Mouse (Mus musculus): ENCODE results near the gene Zbtb45. TPM values are rescaled to one million over a fixed set of nuclear protein-coding genes. Genes with fewer than 3 reads are reported as not detected.

Gene Zbtb45
- polyA plus RNA-seq, 1 experiment from 2014 or later, result 37.6 TPM

GRCm38 (mm10) chr7:13013671-13014070 is 3.8 kb upstream of the Zbtb45 start:
- 68% methylated on average over 4 of the region's 4 CpGs for WGBS
- Histone ChIP-seq H3K27ac (replicated peaks) (no peak overlapping the region), H3K9me3 (replicated peaks) (no peaks in the 10 kb centered on the region), H3K4me1 (peaks cover 11% of the 10 kb centered on the region), H3K9ac (replicated peaks) (no peak overlapping the region), H3K4me2 (no peak overlapping the region), H3K4me3 (replicated peaks) (no peak overlapping the region), H3K36me3 (no peaks in the 10 kb centered on the region), H3K27me3 (replicated peaks) (no peaks in the 10 kb centered on the region)
- ATAC-seq (ENCODE audit: low FRiP score), result no peak

- Histone ChIP-seq H3K27me3 (replicated peaks) (no peaks in the 10 kb centered on the region), H3K36me3 (peaks cover 23% of the 10 kb centered on the region), H3K4me1 (peaks cover 35% of the 10 kb centered on the region), H3K27ac (replicated peaks) (peak overlapping the region; percentile 94), H3K9ac (replicated peaks) (peak overlapping the region; percentile 84), H3K4me2 (peak overlapping the region; percentile 77), H3K4me3 (replicated peaks) (peak overlapping the region; percentile 66), H3K9me3 (replicated peaks) (no peaks in the 10 kb centered on the region)
- ATAC-seq (ENCODE audit: low FRiP score), result peak; percentile 92
- WGBS, result under 1% methylated on average over 42 of the region's 42 CpGs
Measured at GRCm38 (mm10) chr7:13009143-13010004, 460 bp downstream of the Zbtb45 start.

GRCm38 (mm10) chr7:13007341-13008092 is 2.3 kb downstream of the Zbtb45 start:
- peak overlapping the region; percentile 66 for H3K4me3 ChIP-seq (replicated peaks)
- H3K4me1 ChIP-seq, result peaks cover 35% of the 10 kb centered on the region
- H3K36me3 ChIP-seq, result peaks cover 28% of the 10 kb centered on the region
- no peak for ATAC-seq (ENCODE audit: low FRiP score)
- 36% methylated on average over 56 of the region's 57 CpGs for WGBS
- H3K9ac ChIP-seq (replicated peaks), result peak overlapping the region; percentile 84
- peak overlapping the region; percentile 77 for H3K4me2 ChIP-seq
- no peaks in the 10 kb centered on the region for H3K27me3 ChIP-seq (replicated peaks)
- no peak overlapping the region for H3K27ac ChIP-seq (replicated peaks)
- H3K9me3 ChIP-seq (replicated peaks), result no peaks in the 10 kb centered on the region

GRCm38 (mm10) chr7:13006531-13006930 is 3.3 kb downstream of the Zbtb45 start:
- no peaks in the 10 kb centered on the region for H3K9me3 ChIP-seq (replicated peaks)
- no peak overlapping the region for H3K27ac ChIP-seq (replicated peaks)
- no peaks in the 10 kb centered on the region for H3K27me3 ChIP-seq (replicated peaks)
- H3K4me3 ChIP-seq (replicated peaks), result no peak overlapping the region
- H3K4me2 ChIP-seq, result 0 out of 2 replicates have a peak overlapping the region, but pooled peaks have one; percentile 77
- peaks cover 28% of the 10 kb centered on the region for H3K36me3 ChIP-seq
- peaks cover 35% of the 10 kb centered on the region for H3K4me1 ChIP-seq
- 83% methylated on average over 10 of the region's 10 CpGs for WGBS
- H3K9ac ChIP-seq (replicated peaks), result no peak overlapping the region
- ATAC-seq (ENCODE audit: low FRiP score), result no peak

- no peak overlapping the region for H3K27ac ChIP-seq (replicated peaks)
- no peak overlapping the region for H3K4me3 ChIP-seq (replicated peaks)
- no peak overlapping the region for H3K9ac ChIP-seq (replicated peaks)
- no peak for ATAC-seq (ENCODE audit: low FRiP score)
- H3K27me3 ChIP-seq (replicated peaks), result no peaks in the 10 kb centered on the region
- no peaks in the 10 kb centered on the region for H3K9me3 ChIP-seq (replicated peaks)
- H3K4me2 ChIP-seq, result no peak overlapping the region
- peaks cover 28% of the 10 kb centered on the region for H3K36me3 ChIP-seq
- 91% methylated on average over 17 of the region's 17 CpGs for WGBS
- peaks cover 35% of the 10 kb centered on the region for H3K4me1 ChIP-seq
Measured at GRCm38 (mm10) chr7:13006011-13006410, 3.8 kb downstream of the Zbtb45 start.

GRCm38 (mm10) chr7:13003380-13003779 is 6.5 kb downstream of the Zbtb45 start:
- ATAC-seq (ENCODE audit: low FRiP score), result no peak

GRCm38 (mm10) chr7:13001584-13001983 is 8.2 kb downstream of the Zbtb45 start:
- Histone ChIP-seq H3K9me3 (replicated peaks) (no peaks in the 10 kb centered on the region), H3K4me1 (peaks cover 4% of the 10 kb centered on the region; the same call in 1 of the 2 replicates), H3K27ac (replicated peaks) (no peak overlapping the region), H3K27me3 (replicated peaks) (no peaks in the 10 kb centered on the region), H3K4me2 (no peak overlapping the region), H3K4me3 (replicated peaks) (no peak overlapping the region), H3K36me3 (peaks cover 23% of the 10 kb centered on the region), H3K9ac (replicated peaks) (no peak overlapping the region)
- 83% methylated on average over 1 of the region's 1 CpGs for WGBS
- no peak for ATAC-seq (ENCODE audit: low FRiP score)

More at GRCm38 (mm10) chr7:13003380-13003779, 6.5 kb downstream of the Zbtb45 start:
- no peak overlapping the region for H3K4me2 ChIP-seq
- peaks cover 28% of the 10 kb centered on the region for H3K36me3 ChIP-seq
- H3K9me3 ChIP-seq (replicated peaks), result no peaks in the 10 kb centered on the region
- WGBS, result 75% methylated on average over 5 of the region's 5 CpGs
- no peak overlapping the region for H3K9ac ChIP-seq (replicated peaks)
- peaks cover 21% of the 10 kb centered on the region for H3K4me1 ChIP-seq
- H3K27me3 ChIP-seq (replicated peaks), result no peaks in the 10 kb centered on the region
- H3K27ac ChIP-seq (replicated peaks), result no peak overlapping the region
- no peak overlapping the region for H3K4me3 ChIP-seq (replicated peaks)

GRCm38 (mm10) chr7:12998851-12999250 is 11.0 kb downstream of the Zbtb45 start, which contains the start of gene Trim28:
Gene Trim28 (plus strand): TSS chr7:12999114.
- ATAC-seq (ENCODE audit: low FRiP score), result no peak
- Histone ChIP-seq H3K27ac (replicated peaks) (no peak within 1 kb of the TSS), H3K9me3 (replicated peaks) (no peaks in the 10 kb centered on the region), H3K9ac (replicated peaks) (no peak within 1 kb of the TSS), H3K4me3 (replicated peaks) (no peak within 1 kb of the TSS), H3K4me1 (no peaks in the 10 kb centered on the region), H3K27me3 (replicated peaks) (no peaks in the 10 kb centered on the region), H3K4me2 (no peak within 1 kb of the TSS), H3K36me3 (peaks cover 1% of the 10 kb centered on the region; the same call in 1 of the 2 replicates)
- WGBS, result 81% methylated on average over 3 of the region's 3 CpGs

GRCm38 (mm10) chr7:12998053-12998452 is 11.8 kb downstream of the Zbtb45 start, which contains the start of gene Slc27a5:
Gene Slc27a5 (minus strand): TSS chr7:12998192.
- WGBS, result 77% methylated on average over 5 of the region's 5 CpGs
- H3K9me3 ChIP-seq (replicated peaks), result no peaks in the 10 kb centered on the region
- no peak within 1 kb of the TSS for H3K27ac ChIP-seq (replicated peaks)
- H3K4me1 ChIP-seq, result no peaks in the 10 kb centered on the region
- H3K27me3 ChIP-seq (replicated peaks), result no peaks in the 10 kb centered on the region
- H3K4me2 ChIP-seq, result no peak within 1 kb of the TSS
- ATAC-seq (ENCODE audit: low FRiP score), result no peak
- H3K4me3 ChIP-seq (replicated peaks), result no peak within 1 kb of the TSS
- H3K36me3 ChIP-seq, result no peaks in the 10 kb centered on the region
- no peak within 1 kb of the TSS for H3K9ac ChIP-seq (replicated peaks)

GRCm38 (mm10) chr7:12997230-12997629 is 12.6 kb downstream of the Zbtb45 start:
- Histone ChIP-seq H3K4me1 (no peaks in the 10 kb centered on the region), H3K4me3 (replicated peaks) (no peak overlapping the region)

GRCm38 (mm10) chr7:12995862-12996261 is 14.0 kb downstream of the Zbtb45 start:
- Histone ChIP-seq H3K27me3 (replicated peaks) (no peaks in the 10 kb centered on the region), H3K4me3 (replicated peaks) (no peak overlapping the region)

More at GRCm38 (mm10) chr7:12997230-12997629, 12.6 kb downstream of the Zbtb45 start:
- Histone ChIP-seq H3K4me2 (no peak overlapping the region), H3K9me3 (replicated peaks) (no peaks in the 10 kb centered on the region), H3K27me3 (replicated peaks) (no peaks in the 10 kb centered on the region), H3K27ac (replicated peaks) (no peak overlapping the region), H3K36me3 (no peaks in the 10 kb centered on the region), H3K9ac (replicated peaks) (no peak overlapping the region)
- ATAC-seq (ENCODE audit: low FRiP score), result no peak
- 79% methylated on average over 5 of the region's 5 CpGs for WGBS

More at GRCm38 (mm10) chr7:12995862-12996261, 14.0 kb downstream of the Zbtb45 start:
- ATAC-seq (ENCODE audit: low FRiP score), result no peak
- Histone ChIP-seq H3K9ac (replicated peaks) (no peak overlapping the region), H3K36me3 (no peaks in the 10 kb centered on the region), H3K27ac (replicated peaks) (no peak overlapping the region), H3K4me2 (no peak overlapping the region), H3K9me3 (replicated peaks) (no peaks in the 10 kb centered on the region), H3K4me1 (no peaks in the 10 kb centered on the region)
